ENCODE assay signal across 17 mouse cellular contexts in the genomic region with DNA sequence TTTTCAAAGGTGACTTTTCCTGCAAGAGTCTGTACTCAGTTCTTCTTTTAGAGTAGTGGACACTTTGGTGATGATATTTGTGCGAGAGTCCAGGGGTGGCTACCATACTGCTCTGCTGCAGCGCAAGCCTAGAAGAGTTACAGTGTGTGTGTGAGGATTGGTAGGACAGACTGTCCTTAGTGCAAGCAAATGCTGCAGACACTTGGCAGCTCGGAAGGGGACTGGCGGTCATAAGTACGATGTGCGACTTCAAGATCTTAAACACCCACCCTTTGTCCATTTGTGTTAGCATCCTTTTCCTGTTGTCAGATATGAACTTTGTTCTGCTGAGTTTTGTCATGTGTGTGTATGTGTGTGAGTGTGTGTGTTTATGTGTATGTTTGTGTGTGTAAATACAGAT.
DNase-seq lines count a peak whose midpoint lies in the region; ATAC-seq and TF ChIP-seq lines count a peak whose summit lies in the region.
"Had no signal": no experiment of that assay in that cellular context is flagged by ENCODE, and none has a peak within 500 bp of the region (broad histone marks: within the 10 kb centered on the region; RNA-seq: fewer than 3 reads in every experiment).

No protein-coding gene starts in this region.

- DNase-seq in left cerebral cortex, postnatal 14 days (ENCODE audit: low spot score in 2 of 2) = no peak
- DNase-seq in urinary bladder, adult 2 months (ENCODE audit: low spot score) = no peak
- DNase-seq in retina, postnatal 1 day = no peak
- DNase-seq: cerebellum, adult 11-12 months; cerebellum, postnatal 25 days; heart, postnatal 36 days; kidney, postnatal 10 days; liver, embryonic 13.5 days had no signal

- no peak overlapping the region for H3K27ac ChIP-seq in cortical plate, adult 2 months (ENCODE audit: insufficient read depth, low read length)
- H3K27ac ChIP-seq in forebrain, embryonic 12.5 days = no peak overlapping the region
- 0 out of 2 replicates have a peak overlapping the region, but pooled peaks have one; percentile 14 for H3K27ac ChIP-seq in hindbrain, embryonic 12.5 days
- H3K27ac ChIP-seq in midbrain, embryonic 13.5 days = no peak overlapping the region
- H3K27ac ChIP-seq: heart, embryonic 13.5 days; left cerebral cortex, adult 2 months; limb, embryonic 12.5 days; liver, embryonic 13.5 days had no signal

- TF ChIP-seq CTCF in cortical plate, adult 2 months (IDR thresholded peaks at IDR 0.05; ENCODE audit: extremely low read depth, insufficient read depth, low read length) = no peak

- peak overlapping the region; percentile 45 for H3K9ac ChIP-seq in forebrain, embryonic 12.5 days
- no peak overlapping the region for H3K9ac ChIP-seq in hindbrain, embryonic 12.5 days
- H3K9ac ChIP-seq in midbrain, embryonic 13.5 days (replicated peaks) = peak overlapping the region; percentile 16; the same call in 1 of the 2 replicates
- H3K9ac ChIP-seq: heart, embryonic 13.5 days; limb, embryonic 12.5 days; liver, embryonic 13.5 days had no signal

- 0 out of 2 replicates have a peak overlapping the region, but pooled peaks have one; percentile 24 for H3K4me3 ChIP-seq in cortical plate, adult 2 months (ENCODE audit: insufficient read depth, low read length)
- peak overlapping the region; percentile 21 for H3K4me3 ChIP-seq in forebrain, embryonic 12.5 days (replicated peaks)
- peak overlapping the region; percentile 10; the same call in 1 of the 2 replicates for H3K4me3 ChIP-seq in hindbrain, embryonic 12.5 days
- peak overlapping the region; percentile 14 for H3K4me3 ChIP-seq in midbrain, embryonic 13.5 days (replicated peaks)
- H3K4me3 ChIP-seq: embryonic facial prominence, embryonic 10.5 days; heart, embryonic 13.5 days; left cerebral cortex, adult 2 months; limb, embryonic 12.5 days; liver, embryonic 13.5 days had no signal

- H3K27me3 ChIP-seq in forebrain, embryonic 12.5 days = peaks cover 2% of the 10 kb centered on the region; the same call in 1 of the 2 replicates
- H3K27me3 ChIP-seq in hindbrain, embryonic 12.5 days = no peaks in the 10 kb centered on the region
- no peaks in the 10 kb centered on the region for H3K27me3 ChIP-seq in midbrain, embryonic 13.5 days
- H3K27me3 ChIP-seq: heart, embryonic 13.5 days; limb, embryonic 12.5 days; liver, embryonic 13.5 days had no signal

- ATAC-seq in forebrain, embryonic 12.5 days (ENCODE audit: low FRiP score) = no peak
- no peak for ATAC-seq in hindbrain, embryonic 12.5 days (ENCODE audit: low FRiP score)
- ATAC-seq in midbrain, embryonic 13.5 days = no peak
- ATAC-seq: intestine, postnatal 0 days had no signal

- no peaks in the 10 kb centered on the region for H3K36me3 ChIP-seq in forebrain, embryonic 12.5 days (replicated peaks)
- no peaks in the 10 kb centered on the region for H3K36me3 ChIP-seq in hindbrain, embryonic 12.5 days
- no peaks in the 10 kb centered on the region for H3K36me3 ChIP-seq in midbrain, embryonic 13.5 days
- H3K36me3 ChIP-seq: embryonic facial prominence, embryonic 10.5 days; heart, embryonic 13.5 days; limb, embryonic 12.5 days; liver, embryonic 13.5 days had no signal

- H3K9me3 ChIP-seq in forebrain, embryonic 12.5 days = no peaks in the 10 kb centered on the region
- H3K9me3 ChIP-seq in hindbrain, embryonic 12.5 days (replicated peaks) = no peaks in the 10 kb centered on the region
- H3K9me3 ChIP-seq in midbrain, embryonic 13.5 days = no peaks in the 10 kb centered on the region
- H3K9me3 ChIP-seq: embryonic facial prominence, embryonic 10.5 days; heart, embryonic 13.5 days; limb, embryonic 12.5 days; liver, embryonic 13.5 days had no signal

- WGBS in forebrain, embryonic 12.5 days = 80% methylated on average over 6 of the region's 6 CpGs
- 84% methylated on average over 6 of the region's 6 CpGs for WGBS in hindbrain, embryonic 12.5 days
- WGBS in midbrain, embryonic 13.5 days = 82% methylated on average over 6 of the region's 6 CpGs

- intact Hi-C loops in left cerebral cortex, postnatal 14 days (cut with DNase I) = no loop called here

- peak overlapping the region; percentile 51 for H3K4me2 ChIP-seq in forebrain, embryonic 12.5 days
- H3K4me2 ChIP-seq in hindbrain, embryonic 12.5 days (replicated peaks) = peak overlapping the region; percentile 43
- peak overlapping the region; percentile 45 for H3K4me2 ChIP-seq in midbrain, embryonic 13.5 days (replicated peaks)
- H3K4me2 ChIP-seq: heart, embryonic 13.5 days; limb, embryonic 12.5 days; liver, embryonic 13.5 days had no signal

- TF ChIP-seq POLR2A in cortical plate, adult 2 months (IDR thresholded peaks at IDR 0.05; ENCODE audit: extremely low read depth, insufficient read depth, low read length) = no peak

- H3K4me1 ChIP-seq in cortical plate, adult 2 months (ENCODE audit: control insufficient read depth, insufficient read depth, low read length) = no peaks in the 10 kb centered on the region
- peaks cover 57% of the 10 kb centered on the region for H3K4me1 ChIP-seq in forebrain, embryonic 12.5 days
- peaks cover 35% of the 10 kb centered on the region for H3K4me1 ChIP-seq in hindbrain, embryonic 12.5 days
- H3K4me1 ChIP-seq in midbrain, embryonic 13.5 days (replicated peaks) = peaks cover 46% of the 10 kb centered on the region
- H3K4me1 ChIP-seq: heart, embryonic 13.5 days; liver, embryonic 13.5 days had no signal
